Mouse (Mus musculus): ENCODE measurements around the gene Rnasel. TPM values are rescaled to one million over a fixed set of nuclear protein-coding genes. Genes with fewer than 3 reads are reported as not detected.
A peak's percentile ranks its signal among the peaks of the same experiment; 100 is the strongest.

The Rnasel gene
- polyA plus RNA-seq, 1 experiment from 2014 or later: 32.4 TPM

DNA sequence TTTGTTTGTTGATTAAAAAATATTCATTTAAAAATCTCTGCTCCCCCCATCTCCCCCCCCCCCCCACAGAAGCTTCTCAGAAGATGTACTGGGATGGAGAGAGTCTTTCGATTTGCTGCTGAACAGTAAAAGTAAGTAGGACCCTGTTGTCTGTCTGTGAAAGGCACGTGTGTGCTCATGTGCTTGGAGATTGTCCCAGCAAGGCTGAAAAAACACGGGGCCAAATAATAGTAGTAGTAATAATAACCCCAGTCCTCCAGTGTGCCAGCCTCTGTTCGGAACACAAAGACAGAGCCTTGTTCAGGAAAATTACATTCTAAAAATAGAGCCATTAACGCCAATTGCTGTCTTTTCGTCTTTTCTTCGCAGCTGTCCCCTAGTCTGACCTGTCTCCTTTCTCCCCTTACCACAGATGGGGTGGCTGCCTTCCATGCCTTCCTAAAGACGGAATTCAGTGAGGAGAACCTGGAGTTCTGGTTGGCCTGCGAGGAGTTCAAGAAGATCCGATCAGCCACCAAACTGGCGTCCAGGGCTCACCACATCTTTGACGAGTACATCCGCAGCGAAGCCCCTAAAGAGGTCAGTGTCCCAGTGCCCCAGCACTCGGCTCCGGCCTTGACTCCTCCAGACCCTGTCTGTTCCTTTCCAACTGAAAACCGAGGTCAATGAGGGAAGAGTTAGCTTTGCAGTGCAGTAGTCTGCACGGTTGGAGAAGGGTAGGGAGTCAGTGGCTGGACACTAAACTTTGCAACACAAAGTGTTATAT is 7.5 kb upstream of the Rnasel start:
- Histone ChIP-seq H3K4me1 (ENCODE audit: control insufficient read depth, insufficient read depth, low read length) (peaks cover 3% of the 10 kb centered on the region; the same call in 1 of the 2 replicates), H3K27me3 (replicated peaks; ENCODE audit: control insufficient read depth, insufficient read depth, low read length) (peaks cover 23% of the 10 kb centered on the region), H3K9ac (ENCODE audit: low read depth, low read length) (0 out of 2 replicates have a peak overlapping the region, but pooled peaks have one; percentile 37), H3K27ac (ENCODE audit: low read length) (no peak overlapping the region), H3K9me3 (ENCODE audit: control insufficient read depth, low read length) (no peaks in the 10 kb centered on the region), H3K4me3 (ENCODE audit: low read length) (peak overlapping the region; percentile 49; the same call in 1 of the 2 replicates), H3K36me3 (ENCODE audit: control insufficient read depth, insufficient read depth, low read length) (no peaks in the 10 kb centered on the region), H3K4me2 (ENCODE audit: low read depth, low read length) (peak overlapping the region; percentile 76; the same call in 1 of the 2 replicates)
- 72% methylated on average over 18 of the region's 18 CpGs for WGBS
- no peak for ATAC-seq

DNA sequence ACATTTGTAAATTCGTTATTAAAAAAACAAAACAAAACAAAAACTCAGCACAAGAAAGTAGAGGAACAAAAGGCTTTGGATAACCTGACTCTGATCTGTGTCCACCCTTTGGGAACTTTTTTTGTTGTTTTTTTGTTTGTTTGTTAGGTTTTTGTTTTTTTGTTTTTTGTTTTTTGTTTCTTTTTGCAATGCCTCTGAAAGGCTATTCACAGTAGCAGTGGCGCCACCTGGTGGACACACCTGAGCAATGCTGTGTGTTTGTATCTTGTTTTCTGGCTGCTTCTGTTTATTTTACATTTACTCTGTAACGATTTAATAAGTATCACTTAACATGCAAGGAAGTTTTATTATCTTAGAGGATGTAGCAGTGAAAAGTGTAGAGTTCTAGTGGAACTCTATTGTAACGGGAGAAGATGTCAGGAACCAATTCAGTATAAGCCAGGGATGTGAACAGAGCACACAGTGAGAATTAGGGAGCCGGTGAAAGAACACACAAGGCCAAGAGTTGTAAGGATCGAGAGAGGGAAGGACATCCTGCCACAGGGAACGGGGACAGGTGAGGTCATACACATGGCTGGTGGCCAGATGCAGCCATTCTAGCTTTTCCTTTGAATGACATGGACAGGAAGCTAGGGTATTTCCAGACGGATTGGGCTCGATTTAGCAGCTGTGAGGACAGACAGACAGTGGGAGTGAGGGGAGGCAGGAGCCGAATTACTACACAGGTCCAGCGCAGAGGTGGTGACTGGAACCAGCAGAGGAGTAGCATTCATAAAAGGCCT is 6.7 kb upstream of the Rnasel start:
- no peak overlapping the region for H3K9ac ChIP-seq (ENCODE audit: low read depth, low read length)
- no peak overlapping the region for H3K4me3 ChIP-seq (ENCODE audit: low read length)
- H3K9me3 ChIP-seq (ENCODE audit: control insufficient read depth, low read length): no peaks in the 10 kb centered on the region
- no peak overlapping the region for H3K27ac ChIP-seq (ENCODE audit: low read length)
- no peaks in the 10 kb centered on the region for H3K36me3 ChIP-seq (ENCODE audit: control insufficient read depth, insufficient read depth, low read length)
- peaks cover 22% of the 10 kb centered on the region for H3K27me3 ChIP-seq (replicated peaks; ENCODE audit: control insufficient read depth, insufficient read depth, low read length)
- ATAC-seq: no peak
- 50% methylated on average over 11 of the region's 11 CpGs for WGBS
- peaks cover 3% of the 10 kb centered on the region; the same call in 1 of the 2 replicates for H3K4me1 ChIP-seq (ENCODE audit: control insufficient read depth, insufficient read depth, low read length)
- no peak overlapping the region for H3K4me2 ChIP-seq (ENCODE audit: low read depth, low read length)

GRCm38 (mm10) chr1:153746119-153746670 is 3.0 kb upstream of the Rnasel start:
- H3K4me3 ChIP-seq (ENCODE audit: low read length): no peak overlapping the region
- no peak for ATAC-seq
- H3K4me1 ChIP-seq (ENCODE audit: control insufficient read depth, insufficient read depth, low read length): peaks cover 7% of the 10 kb centered on the region
- 80% methylated on average over 14 of the region's 14 CpGs for WGBS
- peaks cover 4% of the 10 kb centered on the region for H3K27me3 ChIP-seq (replicated peaks; ENCODE audit: control insufficient read depth, insufficient read depth, low read length)
- H3K36me3 ChIP-seq (ENCODE audit: control insufficient read depth, insufficient read depth, low read length): no peaks in the 10 kb centered on the region
- H3K9me3 ChIP-seq (ENCODE audit: control insufficient read depth, low read length): no peaks in the 10 kb centered on the region
- no peak overlapping the region for H3K4me2 ChIP-seq (ENCODE audit: low read depth, low read length)
- H3K9ac ChIP-seq (ENCODE audit: low read depth, low read length): no peak overlapping the region
- H3K27ac ChIP-seq (ENCODE audit: low read length): no peak overlapping the region

- no peaks in the 10 kb centered on the region for H3K36me3 ChIP-seq (ENCODE audit: control insufficient read depth, insufficient read depth, low read length)
- H3K9ac ChIP-seq (ENCODE audit: low read depth, low read length): no peak overlapping the region
- no peaks in the 10 kb centered on the region for H3K9me3 ChIP-seq (ENCODE audit: control insufficient read depth, low read length)
- ATAC-seq: no peak
- H3K27ac ChIP-seq (ENCODE audit: low read length): no peak overlapping the region
- H3K4me3 ChIP-seq (ENCODE audit: low read length): no peak overlapping the region
- peaks cover 4% of the 10 kb centered on the region for H3K27me3 ChIP-seq (replicated peaks; ENCODE audit: control insufficient read depth, insufficient read depth, low read length)
- 2% methylated on average over 12 of the region's 12 CpGs for WGBS
- H3K4me2 ChIP-seq (ENCODE audit: low read depth, low read length): no peak overlapping the region
- H3K4me1 ChIP-seq (ENCODE audit: control insufficient read depth, insufficient read depth, low read length): peaks cover 7% of the 10 kb centered on the region
Observed at GRCm38 (mm10) chr1:153746728-153747127, 2.5 kb upstream of the Rnasel start.

DNA sequence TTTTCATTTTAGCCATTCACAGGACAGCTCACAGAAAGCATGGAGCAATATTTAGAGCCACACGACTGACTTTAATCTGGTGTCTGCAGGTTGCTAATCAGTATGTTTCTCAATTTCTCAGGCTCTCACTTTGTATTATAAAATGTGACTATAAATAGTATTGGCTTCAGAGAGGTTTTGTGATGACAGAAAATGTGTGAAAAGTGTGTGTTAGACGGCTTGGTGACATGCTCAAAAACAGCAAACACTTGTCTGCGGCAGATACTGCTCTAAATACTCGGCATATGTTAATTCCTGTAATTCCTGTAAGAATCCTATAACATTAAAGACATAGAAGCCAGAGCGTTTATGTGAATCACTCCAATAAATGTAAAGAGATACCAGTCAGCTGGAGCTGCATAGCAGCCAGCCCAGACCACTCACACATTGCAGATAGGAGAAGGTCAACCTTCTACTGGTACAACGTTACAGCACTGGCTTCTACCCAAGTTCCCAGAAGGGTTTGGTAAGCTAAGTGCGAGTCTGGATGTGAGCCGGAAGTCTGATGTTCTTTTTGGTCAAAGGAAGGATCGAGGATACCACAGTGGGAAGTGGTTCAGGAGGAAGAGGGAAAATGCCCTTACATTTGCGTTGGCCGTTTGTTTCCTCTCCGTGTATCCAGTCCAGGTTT is 1.2 kb upstream of the Rnasel start:
- H3K4me2 ChIP-seq (ENCODE audit: low read depth, low read length): no peak overlapping the region; the same call in 1 of the 2 replicates
- 54% methylated on average over 12 of the region's 12 CpGs for WGBS
- no peak overlapping the region for H3K4me3 ChIP-seq (ENCODE audit: low read length)
- H3K4me1 ChIP-seq (ENCODE audit: control insufficient read depth, insufficient read depth, low read length): peaks cover 7% of the 10 kb centered on the region; the same call in 1 of the 2 replicates
- no peaks in the 10 kb centered on the region for H3K9me3 ChIP-seq (ENCODE audit: control insufficient read depth, low read length)
- 0 out of 2 replicates have a peak overlapping the region, but pooled peaks have one; percentile 29 for H3K27ac ChIP-seq (ENCODE audit: low read length)
- ATAC-seq: no peak
- no peaks in the 10 kb centered on the region for H3K36me3 ChIP-seq (ENCODE audit: control insufficient read depth, insufficient read depth, low read length)
- no peaks in the 10 kb centered on the region for H3K27me3 ChIP-seq (replicated peaks; ENCODE audit: control insufficient read depth, insufficient read depth, low read length)
- H3K9ac ChIP-seq (ENCODE audit: low read depth, low read length): no peak overlapping the region

DNA sequence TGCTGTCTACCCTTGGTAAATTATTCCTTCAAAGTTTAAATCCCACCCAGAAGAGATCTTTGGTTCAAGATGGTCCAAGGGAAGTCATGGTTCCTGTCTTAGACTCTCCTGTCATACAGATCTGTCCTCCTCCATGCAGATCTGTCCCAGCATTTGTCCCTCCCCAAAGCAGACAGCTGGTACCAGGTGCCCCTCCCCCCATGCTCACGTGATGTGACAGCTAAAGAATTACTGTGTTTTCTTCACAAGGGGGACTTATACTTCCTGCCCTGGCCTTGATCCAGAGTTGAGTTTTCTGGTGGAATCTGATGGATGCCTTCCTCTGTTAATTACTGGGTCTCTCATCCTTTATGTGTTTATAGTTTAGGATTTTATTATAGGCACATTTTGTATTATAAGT is 677 bp upstream of the Rnasel start:
- Histone ChIP-seq H3K9me3 (ENCODE audit: control insufficient read depth, low read length) (no peaks in the 10 kb centered on the region), H3K4me3 (ENCODE audit: low read length) (no peak overlapping the region), H3K4me2 (ENCODE audit: low read depth, low read length) (no peak overlapping the region; the same call in 1 of the 2 replicates), H3K4me1 (ENCODE audit: control insufficient read depth, insufficient read depth, low read length) (peaks cover 7% of the 10 kb centered on the region; the same call in 1 of the 2 replicates), H3K27me3 (replicated peaks; ENCODE audit: control insufficient read depth, insufficient read depth, low read length) (no peaks in the 10 kb centered on the region), H3K36me3 (ENCODE audit: control insufficient read depth, insufficient read depth, low read length) (no peaks in the 10 kb centered on the region), H3K9ac (ENCODE audit: low read depth, low read length) (no peak overlapping the region), H3K27ac (ENCODE audit: low read length) (0 out of 2 replicates have a peak overlapping the region, but pooled peaks have one; percentile 29)
- 14% methylated on average over 1 of the region's 1 CpGs for WGBS
- no peak for ATAC-seq

DNA sequence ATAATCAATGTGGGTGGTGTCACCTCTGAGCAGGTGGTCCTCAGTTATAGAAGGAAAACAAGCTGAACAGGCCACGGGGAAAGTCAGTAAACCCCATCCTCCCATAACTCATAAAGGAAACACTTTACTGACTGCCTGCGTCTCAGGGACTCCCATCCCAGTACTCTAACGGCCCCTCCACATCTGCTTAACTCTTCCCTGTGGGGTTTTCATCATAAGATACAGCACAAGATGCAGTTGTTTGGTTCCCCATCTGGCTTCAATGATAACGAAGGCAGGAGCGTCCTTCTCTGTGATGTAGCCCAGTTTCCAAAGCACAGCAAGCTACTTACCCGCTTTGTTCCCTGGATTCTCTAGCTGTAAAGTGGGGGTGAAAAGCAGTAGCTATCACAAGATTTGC is 828 bp downstream of the Rnasel start:
- Histone ChIP-seq H3K9ac (ENCODE audit: low read depth, low read length) (peak overlapping the region; percentile 66; the same call in 1 of the 2 replicates), H3K4me1 (ENCODE audit: control insufficient read depth, insufficient read depth, low read length) (peaks cover 7% of the 10 kb centered on the region; the same call in 1 of the 2 replicates)
- 55% methylated on average over 6 of the region's 6 CpGs for WGBS

DNA sequence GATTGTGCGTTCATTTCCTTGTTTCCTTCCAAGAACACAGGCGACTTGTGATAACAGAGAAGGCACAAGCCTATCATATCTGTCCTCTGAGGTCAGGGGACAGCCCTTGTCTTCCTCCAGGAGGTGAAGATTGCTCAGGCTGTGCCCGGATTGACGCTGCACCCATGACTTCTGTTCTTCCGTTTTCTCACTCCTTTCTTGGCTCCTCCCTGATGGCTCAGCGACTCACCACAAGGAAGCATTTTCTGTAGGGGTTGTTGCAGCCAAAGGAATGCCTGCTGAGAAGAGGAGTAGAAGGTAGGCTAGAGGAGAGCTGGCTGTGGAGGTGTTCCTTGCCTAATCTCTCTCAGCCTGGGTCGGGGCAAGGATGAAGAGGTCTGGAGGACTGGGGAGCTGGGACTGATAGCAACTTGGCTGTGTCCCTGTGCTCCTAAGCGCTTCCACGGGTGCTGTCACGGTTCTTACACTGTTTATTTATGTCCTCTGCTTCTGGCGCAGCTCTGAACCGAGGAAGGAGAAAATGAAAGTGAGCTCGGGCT is 2.6 kb downstream of the Rnasel start:
- peaks cover 7% of the 10 kb centered on the region; the same call in 1 of the 2 replicates for H3K4me1 ChIP-seq (ENCODE audit: control insufficient read depth, insufficient read depth, low read length)
- H3K27me3 ChIP-seq (replicated peaks; ENCODE audit: control insufficient read depth, insufficient read depth, low read length): no peaks in the 10 kb centered on the region
- H3K36me3 ChIP-seq (ENCODE audit: control insufficient read depth, insufficient read depth, low read length): no peaks in the 10 kb centered on the region; the same call in 1 of the 2 replicates
- whole genome bisulfite sequencing: 17% methylated on average over 13 of the region's 13 CpGs
- no peaks in the 10 kb centered on the region for H3K9me3 ChIP-seq (ENCODE audit: control insufficient read depth, low read length)
- peak; percentile 78 for ATAC-seq
- peak overlapping the region; percentile 60 for H3K4me2 ChIP-seq (ENCODE audit: low read depth, low read length)
- H3K4me3 ChIP-seq (ENCODE audit: low read length): peak overlapping the region; percentile 50
- H3K27ac ChIP-seq (ENCODE audit: low read length): peak overlapping the region; percentile 96
- peak overlapping the region; percentile 74 for H3K9ac ChIP-seq (ENCODE audit: low read depth, low read length)

More for the DNA sequence above, 828 bp downstream of the Rnasel start:
- Histone ChIP-seq H3K27me3 (replicated peaks; ENCODE audit: control insufficient read depth, insufficient read depth, low read length) (no peaks in the 10 kb centered on the region), H3K4me3 (ENCODE audit: low read length) (peak overlapping the region; percentile 46; the same call in 1 of the 2 replicates), H3K36me3 (ENCODE audit: control insufficient read depth, insufficient read depth, low read length) (no peaks in the 10 kb centered on the region), H3K4me2 (ENCODE audit: low read depth, low read length) (peak overlapping the region; percentile 68), H3K27ac (ENCODE audit: low read length) (peak overlapping the region; percentile 54; the same call in 1 of the 2 replicates), H3K9me3 (ENCODE audit: control insufficient read depth, low read length) (no peaks in the 10 kb centered on the region)
- ATAC-seq: no peak
